Mouse (Mus musculus) gastrocnemius, postnatal 36 days (tissue): ENCODE measurements around the gene Atxn7l3. TPM values are rescaled to one million over a fixed set of nuclear protein-coding genes. Genes with fewer than 3 reads are reported as not detected.

Experiments
- DNase-seq, 2 experiments: peaks; one replicate each; pipeline ENCODE4 v3.0.0; 2022
- intact Hi-C: fragments of 180-260 bp; cut with DNase I; formaldehyde crosslinking; loops from one replicate; pipeline ENCODE4 v1.15.1; 2025
- total RNA-seq, 2 experiments: library from RNA; stranded (reverse); gene quantifications; 2 replicates each; pipeline ENCODE4 v1.2.3; 2021

Gene Atxn7l3
- total RNA-seq, 2 experiments from 2014 or later: 11.4 to 11.9 TPM

GRCm38 (mm10) chr11:102319410-102319792, 23.0 kb upstream of the Atxn7l3 start, which contains the start of gene Ubtf:
TSS of gene Ubtf (minus strand) at chr11:102319742.
- peak; percentile 78 to 81 for DNase-seq
- intact Hi-C loops: loop anchor here (1.0 kb wide), 1 partner anchor 88 kb away; the partner anchor contains the start of gene Slc25a39

- intact Hi-C loops: loop anchor here (1.0 kb wide), 1 partner anchor 89 kb away; the partner anchor contains the start of gene Slc25a39
- DNase-seq: peak; percentile 43 to 72
Observed at GRCm38 (mm10) chr11:102318576-102319409, 22.4 kb upstream of the Atxn7l3 start.

GRCm38 (mm10) chr11:102317901-102318575, 21.6 kb upstream of the Atxn7l3 start:
- intact Hi-C loops: no loop called here
- peak; percentile 69 to 73 for DNase-seq

- DNase-seq: peak in 1 of 2 experiments; percentile 60
- intact Hi-C loops: no loop called here
Observed at GRCm38 (mm10) chr11:102317298-102317900, 21.0 kb upstream of the Atxn7l3 start.

GRCm38 (mm10) chr11:102316572-102317297, 20.3 kb upstream of the Atxn7l3 start:
- intact Hi-C loops: no loop called here
- peak; percentile 84 to 85 for DNase-seq

GRCm38 (mm10) chr11:102315690-102316571, 19.5 kb upstream of the Atxn7l3 start:
- DNase-seq: no peak
- intact Hi-C loops: no loop called here

GRCm38 (mm10) chr11:102314321-102314720, 17.9 kb upstream of the Atxn7l3 start:
- intact Hi-C loops: no loop called here
- no peak for DNase-seq

- intact Hi-C loops: no loop called here
- no peak for DNase-seq
Observed at GRCm38 (mm10) chr11:102312586-102312985, 16.2 kb upstream of the Atxn7l3 start.

- DNase-seq: no peak
- intact Hi-C loops: no loop called here
Observed at GRCm38 (mm10) chr11:102311966-102312365, 15.5 kb upstream of the Atxn7l3 start.

GRCm38 (mm10) chr11:102310768-102311695, 14.6 kb upstream of the Atxn7l3 start:
- intact Hi-C loops: no loop called here
- no peak for DNase-seq

- intact Hi-C loops: no loop called here
- no peak for DNase-seq
Observed at GRCm38 (mm10) chr11:102309821-102310617, 13.6 kb upstream of the Atxn7l3 start.

GRCm38 (mm10) chr11:102308979-102309378, 12.5 kb upstream of the Atxn7l3 start:
- peak; percentile 95 for DNase-seq
- intact Hi-C loops: loop anchor here (1.0 kb wide), 1 partner anchor 121 kb away; the partner anchor contains the start of gene Grn

- intact Hi-C loops: loop anchor here (1.0 kb wide), 1 partner anchor 122 kb away; the partner anchor contains the start of gene Grn
- DNase-seq: no peak
Observed at GRCm38 (mm10) chr11:102308104-102308503, 11.7 kb upstream of the Atxn7l3 start.

GRCm38 (mm10) chr11:102305359-102305758, 8.9 kb upstream of the Atxn7l3 start:
- DNase-seq: no peak
- intact Hi-C loops: no loop called here

GRCm38 (mm10) chr11:102304141-102304540, 7.7 kb upstream of the Atxn7l3 start:
- intact Hi-C loops: no loop called here

GRCm38 (mm10) chr11:102299839-102300238, 3.4 kb upstream of the Atxn7l3 start:
- no peak for DNase-seq
- intact Hi-C loops: no loop called here

More at GRCm38 (mm10) chr11:102304141-102304540, 7.7 kb upstream of the Atxn7l3 start:
- DNase-seq: no peak
